Mouse (Mus musculus) natural killer cell, adult 2 months (primary cell): ENCODE results near the gene Dna2.

Experiments used
- DNase-seq, 2 experiments: peaks; one replicate each; pipeline ENCODE4 v3.0.0; 2022; ENCODE audit warnings: low spot score in 2 of 2

The Dna2 gene

GRCm38 (mm10) chr10:62980039-62980954, 33.5 kb downstream of the Dna2 start, which contains the start of gene Rufy2:
TSS of gene Rufy2 (plus strand) at chr10:62980223.
- peak; percentile 77 to 85 for DNase-seq

GRCm38 (mm10) chr10:62984072-62984471, 37.2 kb downstream of the Dna2 start:
- DNase-seq: peak; percentile 13 to 39

GRCm38 (mm10) chr10:62984495-62984894, 37.7 kb downstream of the Dna2 start:
- no peak for DNase-seq

- DNase-seq: peak; percentile 24 to 45
Observed at GRCm38 (mm10) chr10:62987341-62987740, 40.5 kb downstream of the Dna2 start.

GRCm38 (mm10) chr10:62990636-62991035, 43.8 kb downstream of the Dna2 start:
- DNase-seq: no peak

- DNase-seq: no peak
Observed at GRCm38 (mm10) chr10:62993991-62994390, 47.2 kb downstream of the Dna2 start.

- no peak for DNase-seq
Observed at GRCm38 (mm10) chr10:63000584-63000983, 53.8 kb downstream of the Dna2 start.

- DNase-seq: no peak
Observed at GRCm38 (mm10) chr10:63003252-63003651, 56.4 kb downstream of the Dna2 start.

GRCm38 (mm10) chr10:63004556-63004955, 57.7 kb downstream of the Dna2 start:
- DNase-seq: no peak

- DNase-seq: no peak
Observed at GRCm38 (mm10) chr10:63008193-63008592, 61.4 kb downstream of the Dna2 start.

- no peak for DNase-seq
Observed at GRCm38 (mm10) chr10:63010268-63010667, 63.4 kb downstream of the Dna2 start.

- no peak for DNase-seq
Observed at GRCm38 (mm10) chr10:63011556-63011955, 64.7 kb downstream of the Dna2 start.

- no peak for DNase-seq
Observed at GRCm38 (mm10) chr10:63013476-63013875, 66.7 kb downstream of the Dna2 start.

- DNase-seq: no peak
Observed at GRCm38 (mm10) chr10:63014168-63014567, 67.3 kb downstream of the Dna2 start.

- no peak for DNase-seq
Observed at GRCm38 (mm10) chr10:63019304-63019703, 72.5 kb downstream of the Dna2 start.

GRCm38 (mm10) chr10:63021702-63022101, 74.9 kb downstream of the Dna2 start:
- no peak for DNase-seq

- peak in 1 of 2 experiments; percentile 7 for DNase-seq
Observed at GRCm38 (mm10) chr10:63022541-63023120, 75.8 kb downstream of the Dna2 start.

GRCm38 (mm10) chr10:63023121-63023748, 76.4 kb downstream of the Dna2 start:
- DNase-seq: peak; percentile 60 to 61
